Mouse (Mus musculus) T-cell, adult 2 months (primary cell): Measurements from ENCODE around the gene P2rx6.
A peak's percentile ranks its signal among the peaks of the same experiment; 100 is the strongest.
"Not testable (repeated sequence)": the region's sequence is repeated elsewhere in the genome, so short reads cannot be mapped to it uniquely, and the experiment has no call there.

Experiments
- DNase-seq: peaks from one replicate; pipeline ENCODE4 v3.0.0; 2022; ENCODE audit warnings: low spot score

P2rx6 gene

GRCm38 (mm10) chr16:17561751-17562208 lies at the start of gene P2rx6:
P2rx6 (plus strand) TSS chr16:17561885.
- no peak for DNase-seq

GRCm38 (mm10) chr16:17518910-17519309 lies 42.8 kb upstream of the P2rx6 start:
- DNase-seq = no peak

GRCm38 (mm10) chr16:17524156-17524555 lies 37.5 kb upstream of the P2rx6 start:
- no peak for DNase-seq

GRCm38 (mm10) chr16:17525524-17525923 lies 36.2 kb upstream of the P2rx6 start:
- no peak for DNase-seq

- DNase-seq = no peak
Observed at GRCm38 (mm10) chr16:17526223-17526622, 35.5 kb upstream of the P2rx6 start.

- no peak for DNase-seq
Observed at GRCm38 (mm10) chr16:17527606-17528005, 34.1 kb upstream of the P2rx6 start.

GRCm38 (mm10) chr16:17528276-17528675 lies 33.4 kb upstream of the P2rx6 start:
- DNase-seq = no peak

GRCm38 (mm10) chr16:17529981-17530586 lies 31.6 kb upstream of the P2rx6 start:
- DNase-seq = no peak

- DNase-seq = peak; percentile 95
Observed at GRCm38 (mm10) chr16:17530640-17531288, 30.9 kb upstream of the P2rx6 start, which contains the start of gene Thap7. Thap7 (minus strand) TSS chr16:17531136.

- no peak for DNase-seq
Observed at GRCm38 (mm10) chr16:17532271-17532670, 29.4 kb upstream of the P2rx6 start.

- DNase-seq = no peak
Observed at GRCm38 (mm10) chr16:17532676-17533329, 28.9 kb upstream of the P2rx6 start.

GRCm38 (mm10) chr16:17536584-17536983 lies 25.1 kb upstream of the P2rx6 start:
- DNase-seq = peak; percentile 34

GRCm38 (mm10) chr16:17542632-17543031 lies 19.1 kb upstream of the P2rx6 start:
- DNase-seq = no peak

- no peak for DNase-seq
Observed at GRCm38 (mm10) chr16:17552837-17553236, 8.8 kb upstream of the P2rx6 start.

GRCm38 (mm10) chr16:17553910-17554685 lies 7.6 kb upstream of the P2rx6 start:
- peak; percentile 78 for DNase-seq

GRCm38 (mm10) chr16:17554702-17555101 lies 7.0 kb upstream of the P2rx6 start:
- not testable (repeated sequence) for DNase-seq

- DNase-seq = no peak
Observed at GRCm38 (mm10) chr16:17556180-17556579, 5.5 kb upstream of the P2rx6 start.

- no peak for DNase-seq
Observed at GRCm38 (mm10) chr16:17556907-17557306, 4.8 kb upstream of the P2rx6 start.

- peak; percentile 47 for DNase-seq
Observed at GRCm38 (mm10) chr16:17557947-17558480, 3.7 kb upstream of the P2rx6 start.

- no peak for DNase-seq
Observed at GRCm38 (mm10) chr16:17558811-17559210, 2.9 kb upstream of the P2rx6 start.

- no peak for DNase-seq
Observed at GRCm38 (mm10) chr16:17559396-17560027, 2.2 kb upstream of the P2rx6 start.
